Mouse (Mus musculus) small intestine, adult 2 months (tissue): Measurements from ENCODE around the gene Ttc22.

Experiments used
- CTCF ChIP-seq: fragments of 200-500 bp; IDR thresholded peaks from 2 replicates; pipeline ENCODE4 v1.5.1; 2012; ENCODE audit warnings: low read depth, mild to moderate bottlenecking, control low read depth, inconsistent platforms, low read length, moderate library complexity, mixed read lengths; ENCODE audit not compliant: insufficient replicate concordance, insufficient read length; ENCODE audit errors: extremely low read depth
- POLR2A ChIP-seq: fragments of 200-500 bp; IDR thresholded peaks from 2 replicates; pipeline ENCODE4 v1.6.1; 2012; ENCODE audit warnings: low read depth, mild to moderate bottlenecking, control low read depth, inconsistent platforms, low read length, moderate library complexity

DNA sequence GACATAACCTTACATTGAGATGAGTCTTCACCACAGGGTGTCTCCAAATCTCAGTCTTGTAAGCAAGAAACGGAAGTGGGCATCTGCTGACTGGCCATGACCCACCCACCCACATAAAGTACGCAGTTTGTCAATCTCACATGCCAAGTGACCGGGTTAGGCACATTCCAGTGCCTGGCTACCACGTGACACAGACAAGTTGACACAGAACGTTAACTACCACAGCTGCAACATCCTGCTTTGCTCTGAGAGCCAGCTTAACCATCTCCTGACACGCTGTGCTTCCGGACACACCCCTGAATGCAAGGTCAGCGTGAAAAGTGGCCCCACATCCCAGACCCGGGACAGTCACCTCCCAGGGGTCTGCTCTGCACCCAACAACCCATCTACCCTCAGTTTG lies 32.1 kb upstream of the Ttc22 start:
- no peak for TF ChIP-seq POLR2A
- TF ChIP-seq CTCF: no peak
